Mouse (Mus musculus) limb, embryonic 14.5 days (tissue): Measurements from ENCODE around the gene Zbtb7a. TPM values are rescaled to one million over a fixed set of nuclear protein-coding genes. Genes with fewer than 3 reads are reported as not detected.

Experiments used
- ATAC-seq: fragments of 200-750 bp; cut with Nextera tagmentation; 2 replicates; pipeline ENCODE4 v1.8.0; 2017; ENCODE audit warnings: low read depth, moderate number of reproducible peaks, moderate TSS enrichment; ENCODE audit not compliant: low FRiP score
- DNase-seq: peaks from one replicate; pipeline ENCODE4 v3.0.0-alpha.2; 2015; ENCODE audit warnings: low spot score
- H3K27ac ChIP-seq: fragments of 300-500 bp; sonication (generic); replicated peaks from 2 replicates; pipeline ENCODE4 v1.5.1; 2014; ENCODE audit warnings: low read depth, mild to moderate bottlenecking, low read length, moderate library complexity, mixed read lengths
- H3K27me3 ChIP-seq: fragments of 300-500 bp; sonication (generic); 2 replicates; pipeline ENCODE4 v1.6.1; 2014; ENCODE audit warnings: low read length, mixed read lengths; ENCODE audit not compliant: control insufficient read depth, insufficient read depth
- H3K36me3 ChIP-seq: fragments of 300-500 bp; sonication (generic); 2 replicates; pipeline ENCODE4 v1.6.1; 2014; ENCODE audit warnings: mild to moderate bottlenecking, low read length, moderate library complexity, mixed read lengths; ENCODE audit not compliant: control insufficient read depth, insufficient read depth
- H3K4me1 ChIP-seq: fragments of 300-500 bp; sonication (generic); 2 replicates; pipeline ENCODE4 v1.6.1; 2014; ENCODE audit warnings: antibody characterized with exemption, low read length, mixed read lengths; ENCODE audit not compliant: control insufficient read depth, insufficient read depth
- H3K4me2 ChIP-seq: fragments of 300-500 bp; sonication (generic); replicated peaks from 2 replicates; pipeline ENCODE4 v1.6.1; 2014; ENCODE audit warnings: low read depth, mild to moderate bottlenecking, low read length, moderate library complexity; ENCODE audit not compliant: severe bottlenecking
- H3K4me3 ChIP-seq: fragments of 300-500 bp; sonication (generic); replicated peaks from 2 replicates; pipeline ENCODE4 v1.5.1; 2014; ENCODE audit warnings: low read length
- H3K9ac ChIP-seq: fragments of 300-500 bp; sonication (generic); 2 replicates; pipeline ENCODE4 v1.6.1; 2014; ENCODE audit warnings: mild to moderate bottlenecking, low read depth, low read length, moderate library complexity; ENCODE audit not compliant: severe bottlenecking
- H3K9me3 ChIP-seq: fragments of 300-500 bp; sonication (generic); 2 replicates; pipeline ENCODE4 v1.6.1; 2016; ENCODE audit warnings: low read length; ENCODE audit not compliant: control insufficient read depth
- POLR2A ChIP-seq: fragments of 200-500 bp; IDR thresholded peaks from 2 replicates; pipeline ENCODE4 v1.8.0; 2012; ENCODE audit warnings: inconsistent platforms, mild to moderate bottlenecking, moderate library complexity, borderline replicate concordance; ENCODE audit not compliant: insufficient read depth, insufficient read length; ENCODE audit errors: extremely low read depth
- WGBS: fragments of 180-500 bp; shearing (Covaris S2); extraction: QIAGEN DNeasy Blood & Tissue Kit; methylation state at CpG from one replicate; pipeline ENCODE4 v1.1.7; 2014; 5-methylcytosine and 5-hydroxymethylcytosine counted together
- polyA plus RNA-seq, 2 experiments: library from polyadenylated mRNA; depleted of rRNA in 1 of 2; stranded (reverse) in 1 of 2; unstranded in 1 of 2; fragments of >200 nt; fragmentation: Nextera tagmentation in 1 of 2; extraction: Ambion mirVana in 1 of 2; gene quantifications; 2 replicates each; pipeline versions ENCODE4 v1.2.1 to v1.2.3; 2012 to 2014

Gene Zbtb7a
- polyA plus RNA-seq, 2 experiments: 17.7 to 35.9 TPM

DNA sequence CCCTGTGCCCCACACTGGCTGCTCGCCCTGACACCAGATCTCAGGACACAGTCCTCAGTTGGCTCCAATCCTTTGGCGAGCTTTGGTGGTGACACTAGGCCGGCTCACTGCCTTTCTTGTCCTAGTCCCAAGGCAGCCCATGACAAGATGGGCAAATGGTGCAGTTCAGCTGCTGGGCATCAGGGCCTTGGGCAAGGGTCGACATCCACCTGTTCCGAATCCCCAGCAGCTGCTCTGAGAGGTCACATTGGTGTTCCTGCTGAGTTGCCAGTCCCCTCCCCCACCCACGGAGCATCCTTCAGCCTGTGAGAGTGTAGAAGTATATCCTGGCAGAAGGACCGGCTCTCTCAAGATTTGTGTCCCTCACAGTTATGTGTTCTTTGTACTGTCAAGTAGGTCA is 14.4 kb upstream of the Zbtb7a start:
- no peak for DNase-seq
- WGBS: 84% methylated on average over 7 of the region's 7 CpGs

GRCm38 (mm10) chr10:81122889-81123288 is 12.1 kb upstream of the Zbtb7a start:
- H3K9ac ChIP-seq: no peak overlapping the region
- WGBS: 83% methylated on average over 2 of the region's 2 CpGs

More for the DNA sequence above, 14.4 kb upstream of the Zbtb7a start:
- no peaks in the 10 kb centered on the region for H3K27me3 ChIP-seq
- H3K4me3 ChIP-seq: no peak overlapping the region
- no peak overlapping the region for H3K4me2 ChIP-seq
- no peaks in the 10 kb centered on the region for H3K4me1 ChIP-seq
- no peak for TF ChIP-seq POLR2A
- peaks cover 87% of the 10 kb centered on the region for H3K36me3 ChIP-seq
- H3K9me3 ChIP-seq: no peaks in the 10 kb centered on the region
- no peak overlapping the region for H3K9ac ChIP-seq
- no peak overlapping the region for H3K27ac ChIP-seq
- no peak for ATAC-seq

DNA sequence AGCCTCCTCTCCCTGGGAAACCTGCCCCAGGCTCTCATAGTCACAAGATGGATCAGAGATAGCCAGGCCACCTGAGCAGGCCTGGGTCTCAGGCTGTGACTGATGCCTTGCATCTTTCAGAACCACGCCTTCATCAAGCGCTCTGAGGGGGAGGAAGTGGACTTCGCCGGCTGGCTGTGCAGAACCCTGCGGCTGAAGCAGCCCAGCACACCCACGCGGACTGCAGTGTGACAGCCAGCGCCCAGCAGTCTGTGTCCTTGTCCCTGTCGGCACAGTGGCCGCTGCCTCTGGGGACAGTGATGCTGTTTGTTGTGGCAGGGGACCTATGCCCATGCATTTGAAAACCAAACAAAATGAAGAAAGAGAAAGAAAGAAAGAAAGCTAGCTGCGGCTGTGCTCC is 11.5 kb upstream of the Zbtb7a start:
- WGBS: 84% methylated on average over 11 of the region's 11 CpGs
- no peaks in the 10 kb centered on the region for H3K27me3 ChIP-seq
- no peak for TF ChIP-seq POLR2A
- no peak overlapping the region for H3K4me3 ChIP-seq
- peaks cover 1% of the 10 kb centered on the region; the same call in 1 of the 2 replicates for H3K4me1 ChIP-seq
- H3K9me3 ChIP-seq: no peaks in the 10 kb centered on the region
- H3K27ac ChIP-seq: no peak overlapping the region
- DNase-seq (no peak), ATAC-seq (no peak)
- H3K4me2 ChIP-seq: no peak overlapping the region
- no peak overlapping the region for H3K9ac ChIP-seq
- peaks cover 64% of the 10 kb centered on the region for H3K36me3 ChIP-seq

More at GRCm38 (mm10) chr10:81122889-81123288, 12.1 kb upstream of the Zbtb7a start:
- H3K27me3 ChIP-seq: no peaks in the 10 kb centered on the region
- no peak overlapping the region for H3K4me3 ChIP-seq
- no peaks in the 10 kb centered on the region for H3K9me3 ChIP-seq
- ATAC-seq (no peak), DNase-seq (no peak)
- H3K27ac ChIP-seq: no peak overlapping the region
- peaks cover 69% of the 10 kb centered on the region for H3K36me3 ChIP-seq
- TF ChIP-seq POLR2A: no peak
- no peak overlapping the region for H3K4me2 ChIP-seq
- no peaks in the 10 kb centered on the region for H3K4me1 ChIP-seq

DNA sequence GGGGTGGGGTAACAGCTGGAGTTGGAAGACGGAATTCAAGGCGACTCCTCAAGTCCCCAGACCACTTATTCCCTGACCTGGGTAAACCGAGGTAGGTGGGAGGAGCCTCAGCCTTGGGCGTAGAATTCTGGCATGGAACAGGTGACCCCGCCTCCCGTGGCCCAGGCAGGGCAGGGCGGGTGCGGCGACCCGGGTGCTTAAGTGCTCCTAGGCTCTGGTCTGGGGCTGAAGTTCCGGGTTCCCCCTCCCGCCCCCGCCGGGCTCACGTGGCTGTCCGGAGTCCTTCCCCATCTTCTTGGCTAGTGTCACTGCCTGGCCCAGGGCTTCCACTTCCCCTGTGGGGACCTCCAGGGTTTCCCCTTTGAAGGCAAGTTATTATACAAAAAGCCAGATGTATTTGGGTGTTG is 836 bp upstream of the Zbtb7a start:
- H3K4me1 ChIP-seq: peaks cover 27% of the 10 kb centered on the region
- H3K36me3 ChIP-seq: no peaks in the 10 kb centered on the region
- H3K4me3 ChIP-seq: 0 out of 2 replicates have a peak overlapping the region, but pooled peaks have one; percentile 4
- TF ChIP-seq POLR2A: no peak
- no peaks in the 10 kb centered on the region for H3K9me3 ChIP-seq
- WGBS: 2% methylated on average over 15 of the region's 16 CpGs
- ATAC-seq: no peak
- DNase-seq: no peak
- H3K27ac ChIP-seq: no peak overlapping the region
- H3K27me3 ChIP-seq: peaks cover 23% of the 10 kb centered on the region
- no peak overlapping the region for H3K9ac ChIP-seq
- H3K4me2 ChIP-seq: no peak overlapping the region

- WGBS: 1% methylated on average over 28 of the region's 86 CpGs
- ATAC-seq (peak; percentile 6; the same call in 1 of the 2 replicates), DNase-seq (peak; percentile 70)
- Histone ChIP-seq H3K27ac (peak overlapping the region; percentile 99), H3K36me3 (no peaks in the 10 kb centered on the region), H3K4me1 (peaks cover 39% of the 10 kb centered on the region), H3K9ac (peak overlapping the region; percentile 96), H3K4me3 (peak overlapping the region; percentile 93), H3K4me2 (peak overlapping the region; percentile 96), H3K27me3 (peaks cover 23% of the 10 kb centered on the region), H3K9me3 (no peaks in the 10 kb centered on the region)
- 0 out of 2 replicates have a peak, but pooled peaks have one; percentile 40 for TF ChIP-seq POLR2A
Measured at GRCm38 (mm10) chr10:81135831-81136705, 1.0 kb downstream of the Zbtb7a start.
